Mouse (Mus musculus) kidney, postnatal 14 days (tissue): ENCODE results near the gene Il31ra.
A peak's percentile ranks its signal among the peaks of the same experiment; 100 is the strongest.

Experiments used
- DNase-seq: peaks from one replicate; pipeline ENCODE4 v3.0.0; 2022; ENCODE audit warnings: mixed read lengths

Gene Il31ra

GRCm38 (mm10) chr13:112506766-112507165 is 87.4 kb downstream of the Il31ra start:
- DNase-seq, result peak; percentile 33

GRCm38 (mm10) chr13:112505436-112505835 is 88.7 kb downstream of the Il31ra start:
- DNase-seq, result no peak

GRCm38 (mm10) chr13:112503846-112504245 is 90.3 kb downstream of the Il31ra start:
- DNase-seq, result no peak

GRCm38 (mm10) chr13:112500466-112500865 is 93.7 kb downstream of the Il31ra start:
- no peak for DNase-seq

GRCm38 (mm10) chr13:112500027-112500426 is 94.1 kb downstream of the Il31ra start:
- DNase-seq, result no peak

- DNase-seq, result no peak
Measured at GRCm38 (mm10) chr13:112494590-112494989, 99.6 kb downstream of the Il31ra start.

GRCm38 (mm10) chr13:112492285-112492678 is 101.9 kb downstream of the Il31ra start:
- DNase-seq, result no peak

GRCm38 (mm10) chr13:112491636-112492284 is 102.4 kb downstream of the Il31ra start:
- no peak for DNase-seq

GRCm38 (mm10) chr13:112490036-112490435 is 104.1 kb downstream of the Il31ra start:
- no peak for DNase-seq

GRCm38 (mm10) chr13:112486676-112487075 is 107.5 kb downstream of the Il31ra start:
- no peak for DNase-seq

- no peak for DNase-seq
Measured at GRCm38 (mm10) chr13:112486236-112486635, 107.9 kb downstream of the Il31ra start.

- DNase-seq, result no peak
Measured at GRCm38 (mm10) chr13:112483015-112483414, 111.1 kb downstream of the Il31ra start.

- no peak for DNase-seq
Measured at GRCm38 (mm10) chr13:112482525-112482924, 111.6 kb downstream of the Il31ra start.

- DNase-seq, result no peak
Measured at GRCm38 (mm10) chr13:112479926-112480325, 114.2 kb downstream of the Il31ra start.

- DNase-seq, result no peak
Measured at GRCm38 (mm10) chr13:112479032-112479431, 115.1 kb downstream of the Il31ra start.

GRCm38 (mm10) chr13:112473757-112474755 is 120.1 kb downstream of the Il31ra start:
- no peak for DNase-seq

- DNase-seq, result no peak
Measured at GRCm38 (mm10) chr13:112472401-112473023, 121.6 kb downstream of the Il31ra start.

GRCm38 (mm10) chr13:112471201-112471600 is 123.0 kb downstream of the Il31ra start:
- no peak for DNase-seq
